Mouse (Mus musculus) ovary, postnatal 10 days (tissue): ENCODE results near the gene Lrit3.
A peak's percentile ranks its signal among the peaks of the same experiment; 100 is the strongest.

Experiments used
- DNase-seq: peaks from one replicate; pipeline ENCODE4 v3.0.0; 2022; ENCODE audit warnings: low spot score

Lrit3 gene

GRCm38 (mm10) chr3:129803765-129804164 is at the start of gene Lrit3:
Gene Lrit3 (minus strand): TSS chr3:129804030.
- no peak for DNase-seq

GRCm38 (mm10) chr3:129846846-129847245 is 43.0 kb upstream of the Lrit3 start:
- no peak for DNase-seq

GRCm38 (mm10) chr3:129845868-129846267 is 42.0 kb upstream of the Lrit3 start:
- no peak for DNase-seq

- no peak for DNase-seq
Observed at GRCm38 (mm10) chr3:129838017-129838416, 34.2 kb upstream of the Lrit3 start.

- DNase-seq = no peak
Observed at GRCm38 (mm10) chr3:129836965-129837364, 33.1 kb upstream of the Lrit3 start.

- DNase-seq = no peak
Observed at GRCm38 (mm10) chr3:129836051-129836697, 32.3 kb upstream of the Lrit3 start.

GRCm38 (mm10) chr3:129835388-129835934 is 31.6 kb upstream of the Lrit3 start, which contains the start of gene Cfi:
Gene Cfi (plus strand): TSS chr3:129835884.
- no peak for DNase-seq

GRCm38 (mm10) chr3:129831035-129831568 is 27.3 kb upstream of the Lrit3 start, which contains the start of gene Gar1:
Gene Gar1 (minus strand): TSS chr3:129831396.
- DNase-seq = peak; percentile 85

GRCm38 (mm10) chr3:129830626-129831025 is 26.8 kb upstream of the Lrit3 start:
- DNase-seq = no peak

- DNase-seq = no peak
Observed at GRCm38 (mm10) chr3:129827691-129828090, 23.9 kb upstream of the Lrit3 start.

- no peak for DNase-seq
Observed at GRCm38 (mm10) chr3:129826691-129827090, 22.9 kb upstream of the Lrit3 start.

- no peak for DNase-seq
Observed at GRCm38 (mm10) chr3:129824891-129825290, 21.1 kb upstream of the Lrit3 start.

- DNase-seq = no peak
Observed at GRCm38 (mm10) chr3:129824146-129824545, 20.3 kb upstream of the Lrit3 start.

- DNase-seq = no peak
Observed at GRCm38 (mm10) chr3:129823293-129823692, 19.5 kb upstream of the Lrit3 start.

- no peak for DNase-seq
Observed at GRCm38 (mm10) chr3:129822206-129822775, 18.5 kb upstream of the Lrit3 start, which contains the start of gene Rrh. Gene Rrh (minus strand): TSS chr3:129822587.

- DNase-seq = no peak
Observed at GRCm38 (mm10) chr3:129821736-129822135, 17.9 kb upstream of the Lrit3 start.

- no peak for DNase-seq
Observed at GRCm38 (mm10) chr3:129820847-129821246, 17.0 kb upstream of the Lrit3 start.

GRCm38 (mm10) chr3:129799011-129799410 is 4.8 kb downstream of the Lrit3 start:
- no peak for DNase-seq

- no peak for DNase-seq
Observed at GRCm38 (mm10) chr3:129798551-129798950, 5.3 kb downstream of the Lrit3 start.

- DNase-seq = no peak
Observed at GRCm38 (mm10) chr3:129797341-129797740, 6.5 kb downstream of the Lrit3 start.

- DNase-seq = no peak
Observed at GRCm38 (mm10) chr3:129793801-129794200, 10.0 kb downstream of the Lrit3 start.

- DNase-seq = no peak
Observed at GRCm38 (mm10) chr3:129782746-129783145, 21.1 kb downstream of the Lrit3 start.

GRCm38 (mm10) chr3:129781435-129781834 is 22.4 kb downstream of the Lrit3 start:
- no peak for DNase-seq
